Mouse (Mus musculus) cerebellum, adult (tissue): ENCODE results near the gene Mapk6.
A peak's percentile ranks its signal among the peaks of the same experiment; 100 is the strongest.

Source experiments
- ATAC-seq: cut with Nextera tagmentation; 2 replicates; pipeline ENCODE4 v1.9.2; 2017; ENCODE audit warnings: mild to moderate bottlenecking, moderate library complexity, mixed read lengths; ENCODE audit not compliant: insufficient number of reproducible peaks, low FRiP score, low TSS enrichment

Mapk6 gene

DNA sequence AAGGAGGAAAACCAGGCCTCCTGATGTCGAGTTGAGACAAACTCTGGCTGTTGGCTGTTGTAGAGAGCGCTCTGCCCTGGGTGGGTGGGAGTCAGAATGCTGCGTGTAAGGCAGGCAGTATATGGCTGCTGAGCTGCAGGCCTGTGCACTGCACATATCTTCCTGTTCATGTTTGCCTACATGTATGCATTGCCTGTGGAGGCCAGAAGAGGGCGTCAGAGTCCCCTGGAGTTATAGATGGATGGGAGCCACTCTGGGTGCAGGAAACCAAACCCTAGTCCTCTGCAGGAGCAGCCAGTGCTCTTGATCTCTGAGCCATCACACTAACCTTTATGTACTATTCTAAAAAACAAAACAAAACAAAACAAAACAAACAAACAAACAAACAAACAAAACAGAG, 75.4 kb downstream of the Mapk6 start:
- no peak for ATAC-seq

DNA sequence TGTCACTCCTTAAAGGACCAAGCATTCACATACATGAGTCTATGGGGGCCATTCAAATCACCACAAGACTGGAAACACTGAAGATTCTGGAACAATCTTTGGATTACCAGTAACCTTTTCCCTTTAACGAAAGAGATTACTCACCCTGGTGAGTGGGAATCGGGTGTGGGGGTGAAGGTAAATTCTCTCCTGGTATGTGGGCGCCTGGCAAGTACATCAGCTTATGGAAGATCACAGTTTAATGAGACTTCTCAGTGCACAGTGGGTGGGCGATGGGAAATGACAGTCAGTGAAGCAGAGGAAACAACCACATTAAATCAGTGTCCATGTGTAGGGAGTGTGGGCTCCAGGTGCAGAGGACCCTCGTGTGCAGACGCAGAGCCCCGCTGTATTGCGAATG, 79.0 kb downstream of the Mapk6 start:
- no peak for ATAC-seq

DNA sequence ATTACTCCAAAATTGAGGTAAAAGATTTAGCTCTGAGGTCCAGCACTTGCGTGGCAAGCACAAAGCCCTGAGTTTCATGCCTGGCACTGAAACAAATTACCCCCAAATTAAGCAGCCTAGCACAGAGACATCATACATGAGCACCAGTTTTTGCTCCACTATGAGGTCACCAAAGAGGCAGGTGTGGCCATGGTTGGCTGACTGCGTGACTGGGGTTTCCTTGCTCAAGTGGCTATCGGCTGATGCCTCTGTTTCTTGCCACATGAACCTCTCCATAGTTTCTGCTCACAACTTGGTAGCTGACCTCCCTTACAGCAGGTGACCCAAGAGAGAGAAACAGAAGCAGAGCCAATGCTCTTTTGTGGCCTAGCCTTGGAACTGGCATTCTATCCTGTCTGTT, 81.8 kb downstream of the Mapk6 start:
- no peak for ATAC-seq

DNA sequence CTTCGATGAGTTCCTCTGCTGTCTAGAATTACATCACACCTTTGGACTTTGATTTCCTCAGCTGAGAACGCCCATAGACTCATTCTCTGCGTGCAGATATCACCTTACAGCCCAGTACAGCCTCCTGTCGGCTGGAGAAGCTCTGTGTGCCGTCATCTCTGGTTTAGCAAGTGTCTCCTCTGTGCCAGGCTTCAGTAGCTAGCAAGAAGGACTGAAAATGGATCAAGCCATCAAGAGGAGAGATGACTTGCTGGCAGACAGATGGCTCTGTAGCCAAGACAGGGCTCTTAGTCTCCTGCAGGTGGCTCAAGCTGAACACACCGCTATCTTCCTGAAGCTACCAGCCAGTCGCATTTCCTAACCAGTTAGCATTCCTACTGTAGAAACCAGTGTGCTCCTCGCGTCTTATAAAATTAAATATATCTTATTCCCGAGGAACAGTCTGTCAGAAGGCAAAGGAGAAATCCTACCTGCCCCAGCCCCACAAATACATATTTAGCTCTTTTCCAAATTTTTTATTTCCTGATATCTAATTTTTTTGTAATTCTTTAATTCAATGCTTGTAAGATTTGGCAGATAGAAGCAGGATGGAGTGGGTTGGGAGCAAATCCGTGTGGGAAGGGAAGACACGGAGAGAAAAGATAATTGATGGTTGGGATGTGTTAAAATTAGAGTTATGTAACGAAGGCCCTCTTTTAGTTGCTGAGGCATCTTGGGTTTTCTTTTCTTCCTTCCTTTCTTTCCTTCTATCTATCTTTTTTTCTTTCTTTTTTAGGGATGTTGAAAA, 87.5 kb downstream of the Mapk6 start:
- peak; percentile 85 for ATAC-seq

DNA sequence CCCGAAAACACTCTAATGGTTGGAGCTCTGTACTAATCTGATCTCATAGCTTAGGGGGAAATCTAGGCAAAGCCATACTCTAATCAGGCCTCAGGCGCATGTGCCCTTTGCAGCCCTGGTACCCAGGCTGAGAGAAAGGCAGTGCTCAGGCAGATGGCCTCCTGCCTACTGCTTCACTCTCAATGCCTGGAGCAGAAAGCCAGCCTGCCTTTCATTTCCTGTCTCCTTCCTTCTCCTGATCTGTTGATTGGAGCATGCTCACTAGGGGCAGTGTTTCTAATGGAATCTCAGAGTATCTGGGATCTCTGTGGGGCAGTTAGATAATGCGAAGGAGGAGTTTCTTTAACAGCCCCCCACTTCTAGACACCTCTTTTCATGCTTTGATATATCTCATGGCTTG, 90.4 kb downstream of the Mapk6 start:
- peak; percentile 59; the same call in 1 of the 2 replicates for ATAC-seq
